Mouse (Mus musculus) left cerebral cortex, adult 18-20 months (tissue): ENCODE measurements around the gene Akr1cl. TPM values are rescaled to one million over a fixed set of nuclear protein-coding genes. Genes with fewer than 3 reads are reported as not detected.

ENCODE experiments used
- DNase-seq, 2 experiments: peaks; one replicate each; pipeline ENCODE4 v3.0.0; 2021 to 2022; ENCODE audit warnings: low spot score in 2 of 2, mixed read lengths in 1 of 2
- total RNA-seq, 2 experiments: library from RNA; stranded (reverse); gene quantifications; 2 replicates each; pipeline ENCODE4 v1.2.3; 2021

Akr1cl gene
- total RNA-seq, 2 experiments from 2014 or later: not detected

- no peak for DNase-seq
These were observed 39.4 kb downstream of the Akr1cl start for GRCm38 (mm10) chr1:64993206-64993605.

DNA sequence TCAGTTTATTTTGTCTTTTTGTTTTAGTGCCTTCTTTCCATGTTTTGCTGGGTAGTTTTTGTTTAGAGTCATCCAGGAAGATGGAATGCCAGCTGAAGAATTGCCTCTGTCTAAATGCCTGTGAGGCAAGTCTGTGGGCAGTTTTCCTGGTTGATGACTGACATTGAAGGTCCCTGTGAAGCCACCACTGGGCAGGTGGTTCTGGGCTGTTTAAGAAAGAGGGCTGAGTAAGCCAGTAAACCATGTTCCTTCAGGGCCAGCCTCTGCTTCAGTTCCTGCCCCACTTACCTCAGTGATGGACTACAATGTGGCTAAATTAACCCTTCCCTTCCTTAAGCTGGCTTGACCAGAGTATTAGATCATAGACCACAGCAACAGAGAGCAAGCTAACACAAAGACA lies 44.4 kb downstream of the Akr1cl start:
- DNase-seq: no peak

DNA sequence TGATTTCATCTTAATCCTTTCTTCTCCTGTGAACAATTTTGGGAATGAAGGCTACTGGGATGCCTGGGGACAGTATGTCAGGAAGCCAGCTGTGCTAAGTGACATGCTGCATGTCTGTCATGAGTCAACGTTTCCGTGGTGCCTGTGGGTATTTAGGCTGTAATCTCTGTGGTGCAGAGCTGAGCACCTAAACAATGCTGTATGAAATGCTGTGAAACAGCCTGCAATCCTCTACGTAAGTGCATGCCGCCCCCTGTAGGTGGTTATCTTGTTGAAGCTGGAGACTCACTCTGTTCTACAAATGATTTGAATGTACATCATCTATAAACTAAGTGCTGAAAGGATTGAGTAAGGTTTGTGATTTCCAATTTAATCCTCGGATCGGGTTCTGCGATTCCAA lies 46.4 kb downstream of the Akr1cl start:
- DNase-seq: peak; percentile 81 to 84

DNA sequence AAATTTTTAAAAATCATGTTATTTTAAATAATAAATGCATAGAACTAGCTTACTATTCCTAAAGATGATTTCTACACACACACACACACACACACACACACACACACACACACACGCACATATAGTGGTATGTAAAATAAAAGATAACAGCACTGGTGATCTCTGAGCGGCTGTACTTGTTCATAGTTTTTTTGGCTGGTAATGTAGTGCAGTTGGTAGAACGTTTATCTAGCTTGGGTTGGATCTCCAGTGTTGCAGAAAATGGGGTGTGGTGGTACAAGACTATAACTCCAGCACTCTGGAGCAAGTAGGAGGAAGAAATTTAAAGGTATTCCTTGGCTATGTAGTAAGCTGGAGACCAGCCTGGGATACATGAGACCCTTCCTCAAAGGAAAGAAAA lies 49.3 kb downstream of the Akr1cl start:
- no peak for DNase-seq

- peak; percentile 25 to 57 for DNase-seq
These were observed 54.2 kb downstream of the Akr1cl start for GRCm38 (mm10) chr1:64978321-64978799.

GRCm38 (mm10) chr1:64975346-64975745 lies 57.2 kb downstream of the Akr1cl start:
- no peak for DNase-seq

- DNase-seq: no peak
These were observed 61.9 kb downstream of the Akr1cl start for GRCm38 (mm10) chr1:64970685-64971084.

Other genes starting within 250 kb of the Akr1cl start
- gene Plekhm3, start 75.9 kb downstream of the Akr1cl start, total RNA-seq: 10 to 100 TPM; 40.0 to 40.9 TPM
- gene Cryge, start 18.4 kb upstream of the Akr1cl start, total RNA-seq: not detected
- not detected for gene Crygd, start 30.7 kb upstream of the Akr1cl start, total RNA-seq
- gene Crygc, start 40.9 kb upstream of the Akr1cl start, total RNA-seq: not detected
- not detected for gene Crygb, start 49.5 kb upstream of the Akr1cl start, total RNA-seq
- gene Cryga, start 70.6 kb upstream of the Akr1cl start, total RNA-seq: not detected
- under 1 TPM in 1 of 2 experiments, not detected in 1; 0.91 TPM for gene Gm28845, start 86.8 kb upstream of the Akr1cl start, total RNA-seq
- gene D630023F18Rik, start 90.5 kb upstream of the Akr1cl start, total RNA-seq: 1 to 10 TPM; 5.6 to 6.7 TPM
- 10 to 100 TPM; 41.3 to 41.6 TPM for gene Idh1, start 153.7 kb upstream of the Akr1cl start, total RNA-seq
- 10 to 100 TPM; 44.3 to 47.5 TPM for gene Pikfyve, start 153.9 kb upstream of the Akr1cl start, total RNA-seq
- 1 to 10 TPM; 1.7 to 1.9 TPM for gene Pth2r, start 249.3 kb upstream of the Akr1cl start, total RNA-seq